Mouse (Mus musculus): ENCODE measurements at regions not wholly inside any gene's neighbourhood (a gene's known extent, or its start where the extent isn't known, plus 50 kb on each side); places are given as distances from the start of the nearest gene placed in this dataset.

GRCm38 (mm10) chr3:156253172-156253934 is 308.2 kb upstream of the Negr1 start:
- DNase-seq, result no peak

- DNase-seq, result no peak
Observed at GRCm38 (mm10) chr3:156256719-156257118, 304.9 kb upstream of the Negr1 start.

- no peak for DNase-seq
Observed at GRCm38 (mm10) chr3:156264654-156265053, 296.9 kb upstream of the Negr1 start.

DNA sequence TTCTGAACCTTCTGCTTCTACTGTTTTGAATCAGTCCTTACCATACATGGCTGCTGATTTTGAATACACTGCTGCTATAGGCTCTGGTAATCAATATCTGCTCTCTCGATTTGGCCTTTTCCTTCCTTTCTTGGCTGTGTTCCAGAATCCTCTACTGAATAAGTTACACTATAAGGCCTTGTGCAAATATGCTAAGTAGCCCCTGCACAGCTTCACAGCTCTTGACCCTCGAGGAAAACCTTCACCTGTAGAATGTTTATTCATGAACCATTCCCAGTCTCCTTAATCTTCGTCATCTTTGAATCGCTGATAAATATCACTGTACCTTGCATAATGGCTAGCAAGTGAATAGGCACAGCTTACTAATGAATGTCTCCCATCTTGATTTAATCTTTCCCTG is 293.9 kb upstream of the Negr1 start:
- no peak for DNase-seq

- no peak for DNase-seq
Observed at GRCm38 (mm10) chr3:156299984-156300770, 261.4 kb upstream of the Negr1 start.

DNA sequence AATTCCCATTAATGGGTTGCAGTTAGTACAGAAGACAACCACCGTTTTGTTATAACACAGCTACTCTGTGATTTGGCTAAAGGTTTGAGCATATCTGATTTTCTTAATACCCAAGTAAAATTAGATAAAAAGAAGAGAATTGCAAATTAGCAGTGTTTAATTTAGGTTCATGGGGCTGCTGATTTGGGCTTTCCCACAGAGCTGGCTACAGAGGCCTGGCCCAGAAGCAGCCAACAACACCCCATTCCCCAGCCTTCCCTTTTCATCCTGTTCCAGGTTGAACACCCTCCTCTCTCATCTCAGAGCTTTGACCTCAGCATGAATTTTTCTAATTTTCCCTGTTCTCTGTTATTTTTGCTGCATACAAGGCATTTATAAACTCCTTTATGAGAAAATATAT is 260.3 kb upstream of the Negr1 start:
- no peak for DNase-seq

GRCm38 (mm10) chr3:156301745-156302144 is 259.8 kb upstream of the Negr1 start:
- no peak for DNase-seq

DNA sequence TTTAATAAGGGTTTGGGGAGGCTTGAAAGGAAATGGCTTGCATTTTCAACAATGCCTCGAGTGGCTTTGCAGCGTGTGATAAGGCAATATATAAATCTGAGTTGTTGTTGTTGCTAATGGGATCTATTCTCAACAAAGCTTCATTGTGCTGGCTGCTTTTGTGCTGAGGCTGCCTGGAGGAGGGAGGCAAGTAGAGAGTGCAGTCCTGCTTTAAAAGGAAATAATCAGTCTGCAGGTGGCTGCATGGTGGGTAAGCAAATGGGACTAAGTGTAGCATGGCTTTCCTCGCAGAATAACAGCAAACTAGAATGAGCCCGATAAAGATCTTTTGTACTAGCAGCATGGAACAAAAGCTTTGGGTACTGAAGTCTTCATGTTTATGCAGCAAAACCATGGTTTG is 257.4 kb upstream of the Negr1 start:
- DNase-seq, result no peak

DNA sequence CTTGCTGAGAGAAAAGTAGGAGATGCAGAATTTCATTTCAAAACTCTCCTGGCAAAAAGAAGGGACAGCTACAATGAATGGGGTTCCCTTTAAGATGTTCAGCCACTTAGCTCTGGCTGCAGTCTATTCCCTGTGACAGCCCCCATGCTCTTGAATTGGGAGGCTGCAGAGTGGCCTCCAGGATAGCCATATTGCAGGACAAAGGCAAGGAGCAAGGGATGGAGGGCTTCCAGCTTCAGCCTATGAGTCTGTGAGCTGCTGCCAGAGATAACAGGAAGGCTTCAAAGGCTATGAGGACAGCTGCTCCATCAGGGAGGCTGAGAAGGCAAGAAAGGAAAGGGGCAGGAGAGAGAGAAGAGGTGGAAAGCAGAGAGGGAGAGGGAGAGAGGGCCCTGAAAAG is 256.5 kb upstream of the Negr1 start:
- no peak for DNase-seq

DNA sequence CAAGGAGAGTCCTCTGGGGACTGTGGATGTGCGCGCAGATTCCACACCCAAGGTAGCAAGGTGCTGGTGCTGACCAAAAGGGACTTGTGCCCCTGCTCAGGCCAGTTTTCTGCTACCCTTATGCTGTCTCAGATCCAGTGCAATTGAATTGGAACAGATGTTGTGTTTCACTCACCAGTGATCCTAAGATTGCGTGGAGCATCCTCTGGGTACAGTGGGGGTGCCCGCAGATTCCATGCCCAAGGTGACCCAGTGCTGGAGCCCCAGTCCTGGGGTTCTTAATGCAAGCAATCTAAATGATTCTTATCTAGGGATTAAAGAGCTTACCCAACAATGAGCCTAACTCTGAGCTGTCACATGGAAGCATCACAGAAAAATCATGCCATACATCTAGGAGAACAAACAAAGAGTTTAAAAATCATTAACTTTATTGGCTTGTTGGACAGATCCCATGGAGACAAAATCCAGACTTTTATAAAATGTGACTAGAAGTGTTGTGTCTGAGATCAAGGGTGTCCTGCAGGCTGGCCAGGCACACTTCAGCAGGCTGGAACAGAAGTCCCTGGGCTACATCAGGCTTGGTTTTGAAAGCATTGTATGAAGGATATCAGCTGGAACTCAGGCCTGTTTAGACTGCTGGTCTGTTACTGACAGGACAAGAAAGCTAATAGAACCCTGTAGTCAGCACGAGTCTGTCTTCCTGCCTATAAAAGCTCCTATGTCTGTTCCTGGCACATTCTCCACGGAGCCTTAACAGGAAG is 226.4 kb upstream of the Negr1 start:
- no peak for DNase-seq

DNA sequence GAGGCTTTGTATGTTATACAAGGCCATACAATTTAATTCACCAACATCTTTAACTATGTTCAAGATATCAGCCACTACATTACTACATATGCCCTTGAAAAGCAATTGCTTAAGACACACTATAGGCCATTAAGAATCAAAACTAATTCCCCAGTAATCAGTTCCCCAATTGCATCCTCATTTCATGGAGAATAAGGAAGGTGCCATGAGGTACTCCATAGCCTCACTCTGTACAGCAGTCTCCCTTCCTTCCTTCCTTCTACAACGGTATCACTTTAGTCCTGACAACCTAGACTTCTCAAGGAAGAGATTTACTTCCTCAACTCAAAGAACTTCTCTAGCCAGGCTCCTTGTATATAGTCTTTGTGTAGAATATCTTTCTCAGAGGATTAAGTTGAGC is 220.1 kb upstream of the Negr1 start:
- DNase-seq, result no peak

- no peak for DNase-seq
Observed at GRCm38 (mm10) chr3:156351727-156352126, 209.9 kb upstream of the Negr1 start.

GRCm38 (mm10) chr3:156353430-156353829 is 208.2 kb upstream of the Negr1 start:
- no peak for DNase-seq

DNA sequence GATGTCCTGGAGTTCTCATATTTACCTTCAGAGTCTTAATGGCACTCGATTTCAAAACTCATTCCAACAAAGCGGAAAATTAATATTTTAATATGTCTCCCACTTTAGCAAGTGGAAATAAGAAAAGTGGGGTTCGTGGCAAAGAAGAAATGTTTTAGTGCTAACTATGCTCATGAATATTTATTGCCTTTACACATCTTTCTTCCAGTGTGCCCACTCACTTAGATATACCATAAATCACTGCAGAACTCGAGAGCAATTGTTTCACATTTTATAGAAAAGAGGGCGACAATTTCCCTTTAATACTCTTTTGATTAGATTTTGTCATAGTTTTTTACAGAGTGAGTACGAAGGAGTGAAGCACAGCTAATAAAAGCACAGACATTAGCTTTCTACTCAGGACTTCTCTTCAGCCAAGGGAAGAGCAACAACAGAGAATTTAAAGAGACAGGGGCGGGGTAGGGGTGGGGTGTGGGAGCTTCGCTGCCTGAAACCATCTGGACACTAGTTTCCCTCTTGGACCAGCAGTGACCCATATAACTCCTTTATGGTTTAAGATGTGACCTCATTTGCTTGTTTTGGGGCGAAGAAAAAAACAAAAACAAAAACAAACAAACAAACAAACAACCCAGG is 207.6 kb upstream of the Negr1 start:
- DNase-seq, result no peak

DNA sequence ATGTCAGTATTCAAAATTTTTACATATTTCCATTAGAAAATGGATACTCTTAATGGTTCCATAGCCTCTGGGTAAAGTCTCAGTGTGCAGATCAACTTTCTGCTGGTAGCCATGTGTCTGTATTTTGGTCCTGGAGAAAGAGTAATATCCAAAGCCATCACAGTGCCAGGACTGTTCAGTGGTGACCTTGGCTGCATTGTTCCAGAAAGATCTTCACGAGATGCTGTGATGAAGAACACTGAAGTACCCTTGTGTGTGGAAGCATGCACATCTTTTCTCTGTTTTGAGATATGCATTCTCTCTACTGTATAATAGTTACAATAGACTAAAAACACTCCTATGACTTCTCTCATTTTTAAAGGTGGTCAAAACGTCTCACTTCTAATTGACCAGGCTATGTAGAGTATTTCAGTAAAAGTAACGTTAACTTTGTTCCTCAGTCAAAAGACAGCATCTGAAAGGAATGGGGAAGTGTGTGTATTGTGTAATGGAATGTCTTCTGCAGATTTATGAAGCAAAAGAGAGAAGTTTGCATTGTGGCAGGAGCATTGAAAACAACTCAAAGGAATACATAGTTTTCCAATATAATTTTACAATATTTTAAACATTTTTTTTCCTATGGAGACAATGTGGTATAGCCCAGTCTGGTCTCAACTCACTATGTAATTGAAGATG is 192.8 kb upstream of the Negr1 start:
- no peak for DNase-seq

DNA sequence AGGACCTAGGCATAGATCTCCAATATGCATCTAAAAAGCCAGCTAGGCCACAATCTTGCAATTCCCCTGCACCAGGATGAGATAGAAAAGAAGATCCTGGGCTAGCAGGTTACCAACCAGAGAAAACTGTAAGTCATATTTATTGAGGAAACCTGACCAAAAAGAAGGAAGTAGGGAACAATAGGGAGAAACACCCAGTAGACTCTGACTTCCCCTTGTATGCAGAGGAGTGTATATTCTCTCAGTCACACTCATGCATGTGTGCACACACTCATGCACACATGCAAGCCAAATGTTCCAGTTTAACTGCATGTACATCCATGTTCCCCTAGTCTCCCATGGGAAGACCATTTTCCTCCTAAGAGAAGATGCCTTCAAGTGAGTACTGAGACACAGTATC is 184.9 kb upstream of the Negr1 start:
- no peak for DNase-seq

GRCm38 (mm10) chr3:156382919-156383318 is 178.7 kb upstream of the Negr1 start:
- DNase-seq, result no peak

DNA sequence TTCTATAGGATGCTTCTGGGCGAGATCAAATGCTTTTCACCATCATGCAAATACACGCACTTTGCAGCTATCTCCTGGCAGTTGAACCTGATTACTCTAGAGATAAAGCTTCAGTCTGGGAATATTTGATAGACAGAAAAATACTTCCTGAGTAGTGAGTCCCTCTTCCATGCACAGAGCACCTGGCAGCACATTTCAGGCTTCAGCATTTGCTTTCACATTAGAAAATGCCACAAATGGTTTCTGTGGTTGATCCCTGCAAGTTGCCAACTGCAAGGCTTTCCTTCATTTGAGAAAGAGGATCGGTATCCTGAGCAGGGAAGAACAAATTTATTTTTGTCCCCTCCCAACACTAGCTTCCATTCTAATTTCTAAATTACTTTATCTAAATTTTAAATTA is 155.5 kb upstream of the Negr1 start:
- no peak for DNase-seq

DNA sequence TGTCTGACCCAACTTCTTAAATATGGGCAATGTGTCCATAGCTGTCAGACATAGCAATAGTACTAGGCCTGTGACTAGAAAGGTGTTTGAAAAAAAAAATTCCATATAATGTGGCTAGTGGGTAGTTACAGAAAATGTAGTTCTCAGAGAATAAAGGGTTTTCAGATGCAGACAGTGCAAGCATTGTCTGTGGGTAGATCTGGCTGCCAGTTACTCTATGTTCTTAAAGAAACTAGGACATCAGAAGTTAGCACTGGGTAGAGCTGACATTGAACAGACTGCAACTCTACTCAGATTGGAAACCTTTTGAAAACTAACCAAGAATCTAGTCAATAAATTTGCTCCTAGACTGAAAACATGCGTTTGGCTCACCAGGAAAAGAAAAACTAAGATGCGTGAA is 154.5 kb upstream of the Negr1 start:
- no peak for DNase-seq

DNA sequence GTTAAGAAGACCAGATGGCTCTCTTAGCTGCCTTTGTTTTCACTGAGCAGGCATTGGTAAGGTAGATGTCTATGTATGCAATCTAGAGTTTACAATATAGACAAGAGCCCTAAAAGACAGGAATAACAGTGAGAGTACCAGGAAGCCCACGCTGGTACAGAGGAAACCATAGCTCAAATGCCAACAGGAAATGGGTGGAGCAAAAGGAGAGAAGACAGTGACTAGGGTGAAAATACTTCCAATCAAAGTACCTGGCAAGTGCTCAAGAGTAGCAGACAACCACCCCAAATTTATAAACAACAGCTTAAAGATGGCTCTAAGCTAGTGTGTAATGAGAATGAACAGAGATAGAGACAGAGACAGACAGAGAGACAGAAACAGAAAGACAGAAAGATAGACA is 151.5 kb upstream of the Negr1 start:
- DNase-seq, result no peak

- no peak for DNase-seq
Observed at GRCm38 (mm10) chr3:156412757-156413156, 148.8 kb upstream of the Negr1 start.
